Mouse (Mus musculus): ENCODE measurements around the gene Irf2bpl. TPM values are rescaled to one million over a fixed set of nuclear protein-coding genes. Genes with fewer than 3 reads are reported as not detected.

Gene Irf2bpl
- total and polyA plus RNA-seq, 3 experiments, result 7.0 to 19.6 (median 12.1) TPM

DNA sequence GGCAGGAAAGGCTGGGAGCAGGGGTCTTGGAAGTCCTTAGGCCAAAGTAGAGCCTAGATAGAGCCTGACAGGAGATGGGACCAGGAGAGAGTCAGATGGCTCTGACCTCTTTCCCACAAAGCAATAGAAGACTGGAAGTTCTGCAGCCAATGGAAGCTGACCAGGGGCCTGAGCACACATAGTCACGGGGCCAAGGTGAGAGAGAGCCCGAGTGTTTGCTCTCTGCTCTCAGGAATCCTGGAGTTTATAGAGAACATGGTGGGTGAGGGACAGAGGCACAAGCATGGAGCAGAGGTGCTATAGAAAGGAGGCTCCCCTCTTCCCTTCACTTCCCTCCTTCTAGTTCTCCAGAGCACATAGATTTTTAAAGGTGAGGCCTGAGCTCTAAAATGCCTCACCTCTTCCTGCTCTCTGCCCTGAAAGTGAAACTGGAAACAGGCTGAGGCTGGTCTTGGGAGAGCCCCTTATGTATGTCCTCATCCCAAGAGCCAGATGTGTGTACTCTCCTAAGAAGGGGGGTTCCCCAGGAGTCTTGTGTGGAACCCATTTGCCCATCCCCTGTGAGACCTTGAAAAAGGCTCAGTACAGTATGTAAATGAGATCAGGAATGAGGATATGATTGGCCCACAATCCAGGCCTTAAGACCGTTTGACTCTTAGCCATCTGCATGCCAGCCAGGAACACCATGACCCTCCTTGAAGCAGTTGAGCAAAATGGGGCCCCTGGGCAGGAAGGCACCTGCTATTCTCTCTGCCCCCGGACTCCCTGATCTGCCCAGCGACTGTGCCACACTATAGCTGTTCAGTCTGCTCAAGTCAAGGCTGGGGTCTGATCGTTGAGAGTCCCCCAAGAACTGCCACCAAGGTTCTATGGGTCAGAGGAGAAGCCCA, 25.4 kb downstream of the Irf2bpl start (continued):
- peak; percentile 70 for TF ChIP-seq ELF1 (IDR thresholded peaks at IDR 0.05; ENCODE audit: low read depth, low read length)

DNA sequence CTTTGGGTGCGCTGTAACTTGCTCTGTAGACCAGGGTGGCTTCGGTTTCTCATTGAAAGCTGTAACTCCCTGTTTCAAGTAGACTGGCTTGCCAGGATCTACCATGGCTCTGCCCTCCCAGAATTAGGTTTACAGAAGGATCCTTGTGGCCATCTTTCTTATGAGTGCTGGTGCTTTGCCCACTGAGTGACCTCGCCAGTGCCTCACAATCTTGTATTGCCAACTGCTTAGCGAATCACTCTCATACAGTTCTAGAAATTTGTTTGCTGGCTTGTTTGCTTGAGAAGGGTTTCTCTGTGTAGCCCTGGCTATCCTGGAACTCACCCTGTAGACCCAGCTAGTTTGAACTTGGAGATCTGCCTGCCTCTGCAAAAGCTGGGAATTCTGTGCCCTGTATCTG, 26.1 kb downstream of the Irf2bpl start:
- DNase-seq (ENCODE audit: extremely low read depth), result no peak
- no peak overlapping the region for H3K9ac ChIP-seq (ENCODE audit: insufficient read depth, low read depth)
- H3K4me2 ChIP-seq (ENCODE audit: insufficient read depth, low read depth, poor library complexity, severe bottlenecking), result no peak overlapping the region
- H3K79me2 ChIP-seq (replicated peaks; ENCODE audit: control insufficient read depth, extremely low read depth, insufficient read depth, poor library complexity, severe bottlenecking), result no peaks in the 10 kb centered on the region
- 0 out of 2 replicates have a peak overlapping the region, but pooled peaks have one; percentile 17 for H3K27ac ChIP-seq (ENCODE audit: insufficient read depth, low read depth)
- dilution Hi-C loops (cut with MboI; ENCODE audit: extremely low pct_ligation_motif_present, extremely low pct_unique_long_range_greater_than_20kb, low sequenced_read_pairs), result no loop called here
- H3K9me3 ChIP-seq (replicated peaks; ENCODE audit: low read length), result no peaks in the 10 kb centered on the region
- TF ChIP-seq ZMIZ1 (IDR thresholded peaks at IDR 0.05; ENCODE audit: low read depth, low read length) (no peak), ETS1 (conservative IDR thresholded peaks at IDR 0.05; ENCODE audit: low read depth, low read length) (no peak), JUN (IDR thresholded peaks at IDR 0.05; ENCODE audit: insufficient read depth, low read depth, low read length) (no peak), MEF2A (IDR thresholded peaks at IDR 0.05; ENCODE audit: borderline replicate concordance, low read depth, low read length) (no peak), EP300 (IDR thresholded peaks at IDR 0.05; ENCODE audit: low read length) (no peak), MYC (IDR thresholded peaks at IDR 0.05; ENCODE audit: low read depth, low read length) (no peak), JUND (conservative IDR thresholded peaks at IDR 0.05; ENCODE audit: low read depth, low read length) (no peak), NRF1 (IDR thresholded peaks at IDR 0.05; ENCODE audit: low read depth, low read length) (no peak), TBP (conservative IDR thresholded peaks at IDR 0.05; ENCODE audit: low read depth, low read length) (no peak), GABPA (IDR thresholded peaks at IDR 0.05; ENCODE audit: insufficient replicate concordance, low read depth, low read length) (no peak), KAT2A (IDR thresholded peaks at IDR 0.05; ENCODE audit: insufficient replicate concordance, low read length) (no peak), UBTF (IDR thresholded peaks at IDR 0.05; ENCODE audit: low read depth, low read length) (no peak)
- H3K4me1 ChIP-seq (ENCODE audit: control insufficient read depth in 1 of 2, insufficient read depth in 2 of 2), result peaks cover 31 to 51% of the 10 kb centered on the region in 2 experiments
- no peaks in the 10 kb centered on the region for H3K36me3 ChIP-seq (replicated peaks in 1 of 2; ENCODE audit: control insufficient read depth in 1 of 2, insufficient read depth in 1 of 2, low read length in 1 of 2)
- no peak overlapping the region for H3K4me3 ChIP-seq (replicated peaks in 1 of 3; ENCODE audit: low read depth in 2 of 3, low read length in 2 of 3, poor library complexity in 1 of 3)
- no peaks in the 10 kb centered on the region for H3K27me3 ChIP-seq (replicated peaks)
- in situ Hi-C loops (cut with MboI; ENCODE audit: low pct_ligation_motif_present, low pct_unique_long_range_greater_than_20kb, low sequenced_read_pairs), result no loop called here

DNA sequence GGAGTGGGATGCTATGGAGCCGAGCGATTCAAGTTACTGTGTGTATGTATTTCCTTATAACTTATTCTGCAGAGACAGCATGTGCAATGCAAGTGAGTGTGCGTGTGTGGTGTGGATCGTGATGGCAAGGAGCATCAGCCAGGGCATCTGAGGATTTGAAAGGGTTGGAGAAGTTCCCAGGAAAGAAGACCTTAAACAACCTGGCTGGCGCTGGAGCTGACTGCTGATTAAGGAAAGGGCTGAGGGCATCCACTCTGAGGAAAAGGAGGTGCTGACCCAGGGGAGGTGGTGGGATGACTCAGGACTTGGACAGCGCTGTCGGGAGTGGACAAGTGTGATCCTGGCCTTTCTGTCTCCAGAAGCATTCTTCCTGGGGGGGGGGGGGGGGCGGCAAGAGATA, 27.3 kb downstream of the Irf2bpl start:
- H3K9me3 ChIP-seq (replicated peaks; ENCODE audit: low read length), result no peaks in the 10 kb centered on the region
- H3K9ac ChIP-seq (ENCODE audit: insufficient read depth, low read depth), result no peak overlapping the region
- peaks cover 31 to 51% of the 10 kb centered on the region in 2 experiments for H3K4me1 ChIP-seq (ENCODE audit: control insufficient read depth in 1 of 2, insufficient read depth in 2 of 2)
- no peak overlapping the region for H3K4me2 ChIP-seq (ENCODE audit: insufficient read depth, low read depth, poor library complexity, severe bottlenecking)
- no peaks in the 10 kb centered on the region for H3K36me3 ChIP-seq (replicated peaks in 1 of 2; ENCODE audit: control insufficient read depth in 1 of 2, insufficient read depth in 1 of 2, low read length in 1 of 2)
- H3K79me2 ChIP-seq (replicated peaks; ENCODE audit: control insufficient read depth, extremely low read depth, insufficient read depth, poor library complexity, severe bottlenecking), result no peaks in the 10 kb centered on the region
- H3K27ac ChIP-seq (ENCODE audit: insufficient read depth, low read depth), result no peak overlapping the region
- no peak overlapping the region for H3K4me3 ChIP-seq (replicated peaks in 1 of 3; ENCODE audit: low read depth in 2 of 3, low read length in 2 of 3, poor library complexity in 1 of 3)
- no peaks in the 10 kb centered on the region for H3K27me3 ChIP-seq (replicated peaks)
- TF ChIP-seq JUND (conservative IDR thresholded peaks at IDR 0.05; ENCODE audit: low read depth, low read length), result no peak
- TF ChIP-seq NRF1 (IDR thresholded peaks at IDR 0.05; ENCODE audit: low read depth, low read length), result no peak
- TF ChIP-seq PAX5 (IDR thresholded peaks at IDR 0.05; ENCODE audit: low read length), result no peak
- TF ChIP-seq ZKSCAN1 (IDR thresholded peaks at IDR 0.05; ENCODE audit: borderline replicate concordance, low read depth, low read length), result no peak
- no peak for TF ChIP-seq ZMIZ1 (IDR thresholded peaks at IDR 0.05; ENCODE audit: low read depth, low read length)
- no peak for TF ChIP-seq CTCF (conservative IDR thresholded peaks at IDR 0.05 in 1 of 2, IDR thresholded peaks at IDR 0.05 in 1 of 2; ENCODE audit: low read depth in 2 of 2, low read length in 2 of 2)
- TF ChIP-seq GABPA (IDR thresholded peaks at IDR 0.05; ENCODE audit: insufficient replicate concordance, low read depth, low read length), result no peak
- no peak for TF ChIP-seq JUN (IDR thresholded peaks at IDR 0.05; ENCODE audit: insufficient read depth, low read depth, low read length)
- TF ChIP-seq RAD21 (IDR thresholded peaks at IDR 0.05; ENCODE audit: low read depth, low read length), result no peak
- no peak for TF ChIP-seq USF2 (conservative IDR thresholded peaks at IDR 0.05; ENCODE audit: low read depth, low read length)
- TF ChIP-seq NELFE (IDR thresholded peaks at IDR 0.05; ENCODE audit: low read depth, low read length), result no peak
- no peak for TF ChIP-seq ETS1 (conservative IDR thresholded peaks at IDR 0.05; ENCODE audit: low read depth, low read length)
- in situ Hi-C loops (cut with MboI; ENCODE audit: low pct_ligation_motif_present, low pct_unique_long_range_greater_than_20kb, low sequenced_read_pairs), result no loop called here
- dilution Hi-C loops (cut with MboI; ENCODE audit: extremely low pct_ligation_motif_present, extremely low pct_unique_long_range_greater_than_20kb, low sequenced_read_pairs), result no loop called here
- no peak for DNase-seq (ENCODE audit: extremely low read depth)

Data from CH12.LX (cell line).